Mouse (Mus musculus) intestine, embryonic 14.5 days (tissue): ENCODE data around the gene Mylk4. TPM values are rescaled to one million over a fixed set of nuclear protein-coding genes. Genes with fewer than 3 reads are reported as not detected.

Source experiments
- ATAC-seq: fragments of 200-750 bp; cut with Nextera tagmentation; replicated peaks from 2 replicates; pipeline ENCODE4 v1.8.0; 2017; ENCODE audit warnings: low read depth, moderate number of reproducible peaks, moderate TSS enrichment, moderate library complexity; ENCODE audit not compliant: low FRiP score, low TSS enrichment
- DNase-seq: peaks from one replicate; pipeline ENCODE4 v3.0.0-alpha.2; 2018; ENCODE audit warnings: low spot score
- H3K27ac ChIP-seq: fragments of 300-500 bp; sonication (generic); 2 replicates; pipeline ENCODE4 v1.5.1; 2014; ENCODE audit warnings: low read depth, mild to moderate bottlenecking, control low read depth
- H3K27me3 ChIP-seq: fragments of 300-500 bp; sonication (generic); replicated peaks from 2 replicates; pipeline ENCODE4 v1.6.1; 2014; ENCODE audit warnings: low read length, control low read depth; ENCODE audit not compliant: control insufficient read depth, insufficient read depth
- H3K36me3 ChIP-seq: fragments of 300-500 bp; sonication (generic); 2 replicates; pipeline ENCODE4 v1.6.1; 2014; ENCODE audit warnings: low read length, control low read depth; ENCODE audit not compliant: control insufficient read depth, insufficient read depth
- H3K4me1 ChIP-seq: fragments of 300-500 bp; sonication (generic); replicated peaks from 2 replicates; pipeline ENCODE4 v1.6.1; 2014; ENCODE audit warnings: low read length, control low read depth, mixed read lengths; ENCODE audit not compliant: control insufficient read depth, insufficient read depth
- H3K4me2 ChIP-seq: fragments of 300-500 bp; sonication (generic); 2 replicates; pipeline ENCODE4 v1.6.1; 2014; ENCODE audit warnings: low read length
- H3K4me3 ChIP-seq: fragments of 300-500 bp; sonication (generic); 2 replicates; pipeline ENCODE4 v1.5.1; 2014; ENCODE audit warnings: low read depth, low read length, control low read depth, mixed read lengths
- H3K9ac ChIP-seq: fragments of 300-500 bp; sonication (generic); 2 replicates; pipeline ENCODE4 v1.6.1; 2014; ENCODE audit warnings: mild to moderate bottlenecking, low read length
- H3K9me3 ChIP-seq: fragments of 300-500 bp; sonication (generic); 2 replicates; pipeline ENCODE4 v1.6.1; 2016; ENCODE audit warnings: low read length, control low read depth; ENCODE audit not compliant: control insufficient read depth
- WGBS: fragments of 180-500 bp; shearing (Covaris S2); extraction: QIAGEN DNeasy Blood & Tissue Kit; methylation state at CpG from one replicate; pipeline ENCODE4 v1.1.7; 2014; 5-methylcytosine and 5-hydroxymethylcytosine counted together
- polyA plus RNA-seq: library from polyadenylated mRNA; unstranded; fragments of >200 nt; fragmentation: Nextera tagmentation; extraction: Ambion mirVana; gene quantifications from 2 replicates; pipeline ENCODE4 v1.2.1, GENCODE M21; 2014

The Mylk4 gene
- not detected in 2 replicates for polyA plus RNA-seq

GRCm38 (mm10) chr13:32783816-32784215 lies at the start of gene Mylk4:
Gene Mylk4 (minus strand): TSS chr13:32783954.
- DNase-seq = no peak
- no peak within 1 kb of the TSS for H3K4me3 ChIP-seq
- 78% methylated on average over 8 of the region's 8 CpGs for WGBS
- H3K9ac ChIP-seq = no peak within 1 kb of the TSS
- H3K4me1 ChIP-seq = no peaks in the 10 kb centered on the region
- H3K27ac ChIP-seq = no peak within 1 kb of the TSS
- no peak for ATAC-seq
- H3K4me2 ChIP-seq = no peak within 1 kb of the TSS
- H3K27me3 ChIP-seq = no peaks in the 10 kb centered on the region
- no peaks in the 10 kb centered on the region for H3K36me3 ChIP-seq
- no peaks in the 10 kb centered on the region for H3K9me3 ChIP-seq

- no peaks in the 10 kb centered on the region for H3K36me3 ChIP-seq
- no peak overlapping the region for H3K27ac ChIP-seq
- H3K4me3 ChIP-seq = no peak overlapping the region
- no peaks in the 10 kb centered on the region for H3K9me3 ChIP-seq
- 72% methylated on average over 6 of the region's 6 CpGs for WGBS
- no peaks in the 10 kb centered on the region for H3K27me3 ChIP-seq
- H3K9ac ChIP-seq = no peak overlapping the region
- H3K4me2 ChIP-seq = no peak overlapping the region
- no peaks in the 10 kb centered on the region for H3K4me1 ChIP-seq
- no peak for DNase-seq
- ATAC-seq = no peak
These were observed 49.5 kb upstream of the Mylk4 start for GRCm38 (mm10) chr13:32833237-32833636.

- no peak for DNase-seq
- Histone ChIP-seq H3K4me1 (no peaks in the 10 kb centered on the region), H3K27ac (no peak overlapping the region), H3K27me3 (no peaks in the 10 kb centered on the region), H3K4me3 (no peak overlapping the region), H3K36me3 (no peaks in the 10 kb centered on the region), H3K9me3 (no peaks in the 10 kb centered on the region), H3K4me2 (no peak overlapping the region), H3K9ac (no peak overlapping the region)
- WGBS = 61% methylated on average over 3 of the region's 3 CpGs
- no peak for ATAC-seq
These were observed 49.0 kb upstream of the Mylk4 start for GRCm38 (mm10) chr13:32832776-32833175.

GRCm38 (mm10) chr13:32831505-32832273 lies 47.9 kb upstream of the Mylk4 start:
- no peaks in the 10 kb centered on the region for H3K9me3 ChIP-seq
- H3K4me2 ChIP-seq = no peak overlapping the region
- no peaks in the 10 kb centered on the region for H3K36me3 ChIP-seq
- ATAC-seq (peak; percentile 76; the same call in 1 of the 2 replicates), DNase-seq (no peak)
- H3K27me3 ChIP-seq = no peaks in the 10 kb centered on the region
- no peak overlapping the region for H3K4me3 ChIP-seq
- no peak overlapping the region for H3K9ac ChIP-seq
- H3K4me1 ChIP-seq = no peaks in the 10 kb centered on the region
- H3K27ac ChIP-seq = peak overlapping the region; percentile 36
- WGBS = 60% methylated on average over 3 of the region's 3 CpGs

GRCm38 (mm10) chr13:32828886-32829285 lies 45.1 kb upstream of the Mylk4 start:
- ATAC-seq = no peak
- no peak for DNase-seq
- Histone ChIP-seq H3K36me3 (no peaks in the 10 kb centered on the region), H3K9ac (no peak overlapping the region), H3K4me2 (no peak overlapping the region), H3K4me3 (no peak overlapping the region), H3K27me3 (no peaks in the 10 kb centered on the region), H3K27ac (no peak overlapping the region), H3K4me1 (no peaks in the 10 kb centered on the region), H3K9me3 (no peaks in the 10 kb centered on the region)
- WGBS = 85% methylated on average over 4 of the region's 4 CpGs

GRCm38 (mm10) chr13:32827951-32828350 lies 44.2 kb upstream of the Mylk4 start:
- H3K4me3 ChIP-seq = no peak overlapping the region
- no peaks in the 10 kb centered on the region for H3K4me1 ChIP-seq
- ATAC-seq (no peak), DNase-seq (peak; percentile 81)
- no peak overlapping the region for H3K27ac ChIP-seq
- H3K9me3 ChIP-seq = no peaks in the 10 kb centered on the region
- H3K27me3 ChIP-seq = no peaks in the 10 kb centered on the region
- H3K36me3 ChIP-seq = peaks cover 5% of the 10 kb centered on the region; the same call in 1 of the 2 replicates
- no peak overlapping the region for H3K9ac ChIP-seq
- WGBS = 59% methylated on average over 4 of the region's 4 CpGs
- no peak overlapping the region for H3K4me2 ChIP-seq

- Histone ChIP-seq H3K27me3 (no peaks in the 10 kb centered on the region), H3K4me2 (no peak overlapping the region), H3K4me1 (no peaks in the 10 kb centered on the region), H3K36me3 (peaks cover 10% of the 10 kb centered on the region; the same call in 1 of the 2 replicates), H3K4me3 (no peak overlapping the region), H3K9me3 (no peaks in the 10 kb centered on the region), H3K9ac (no peak overlapping the region), H3K27ac (no peak overlapping the region)
- DNase-seq = no peak
- no peak for ATAC-seq
- 74% methylated on average over 3 of the region's 3 CpGs for WGBS
These were observed 43.5 kb upstream of the Mylk4 start for GRCm38 (mm10) chr13:32827111-32827822.

GRCm38 (mm10) chr13:32825546-32825945 lies 41.8 kb upstream of the Mylk4 start:
- Histone ChIP-seq H3K9ac (no peak overlapping the region), H3K4me1 (no peaks in the 10 kb centered on the region), H3K9me3 (no peaks in the 10 kb centered on the region), H3K27ac (no peak overlapping the region), H3K27me3 (no peaks in the 10 kb centered on the region), H3K36me3 (peaks cover 25% of the 10 kb centered on the region), H3K4me2 (no peak overlapping the region), H3K4me3 (no peak overlapping the region)
- WGBS = 91% methylated on average over 8 of the region's 8 CpGs
- no peak for DNase-seq
- no peak for ATAC-seq
